Mouse (Mus musculus) stomach, postnatal 0 days (tissue): Measurements from ENCODE around the gene Olfr69. TPM values are rescaled to one million over a fixed set of nuclear protein-coding genes. Genes with fewer than 3 reads are reported as not detected.
"Not testable (repeated sequence)": the region's sequence is repeated elsewhere in the genome, so short reads cannot be mapped to it uniquely, and the experiment has no call there.

Experiments used
- ATAC-seq: fragments of 200-750 bp; cut with Nextera tagmentation; 2 replicates; pipeline ENCODE4 v1.8.0; 2017; ENCODE audit not compliant: low FRiP score, low TSS enrichment
- DNase-seq: peaks from one replicate; pipeline ENCODE4 v3.0.0-alpha.2; 2016; ENCODE audit warnings: low spot score
- H3K27ac ChIP-seq: fragments of 300-500 bp; sonication (generic); replicated peaks from 2 replicates; pipeline ENCODE4 v1.5.1; 2014; ENCODE audit warnings: mild to moderate bottlenecking, control low read depth
- H3K27me3 ChIP-seq: fragments of 300-500 bp; sonication (generic); 2 replicates; pipeline ENCODE4 v1.6.1; 2014; ENCODE audit warnings: low read length; ENCODE audit not compliant: control insufficient read depth, insufficient read depth
- H3K36me3 ChIP-seq: fragments of 300-500 bp; sonication (generic); 2 replicates; pipeline ENCODE4 v1.6.1; 2014; ENCODE audit warnings: low read length, mixed read lengths; ENCODE audit not compliant: control insufficient read depth, insufficient read depth
- H3K4me1 ChIP-seq: fragments of 300-500 bp; sonication (generic); replicated peaks from 2 replicates; pipeline ENCODE4 v1.6.1; 2014; ENCODE audit warnings: antibody characterized with exemption; ENCODE audit not compliant: control insufficient read depth, insufficient read depth
- H3K4me2 ChIP-seq: fragments of 300-500 bp; sonication (generic); replicated peaks from 2 replicates; pipeline ENCODE4 v1.6.1; 2014; ENCODE audit warnings: low read depth, mild to moderate bottlenecking, control low read depth, moderate library complexity
- H3K4me3 ChIP-seq: fragments of 300-500 bp; sonication (generic); 2 replicates; pipeline ENCODE4 v1.5.1; 2014; ENCODE audit warnings: low read depth, low read length, control low read depth
- H3K9ac ChIP-seq: fragments of 300-500 bp; sonication (generic); 2 replicates; pipeline ENCODE4 v1.6.1; 2014; ENCODE audit warnings: mild to moderate bottlenecking, low read length, control low read depth, mixed read lengths
- H3K9me3 ChIP-seq: fragments of 300-500 bp; sonication (generic); 2 replicates; pipeline ENCODE4 v1.6.1; 2016; ENCODE audit warnings: low read length; ENCODE audit not compliant: control insufficient read depth
- CTCF ChIP-seq: IDR thresholded peaks from 2 replicates; pipeline ENCODE4 v1.5.1; 2016; ENCODE audit warnings: antibody characterized with exemption, low read depth, mild to moderate bottlenecking, moderate library complexity
- EP300 ChIP-seq: optimal IDR thresholded peaks from 2 replicates; pipeline ENCODE3; 2016; ENCODE audit warnings: antibody characterized with exemption
- WGBS: fragments of 180-500 bp; shearing (Covaris S2); extraction: QIAGEN DNeasy Blood & Tissue Kit; methylation state at CpG from one replicate; pipeline ENCODE4 v1.1.7; 2014; 5-methylcytosine and 5-hydroxymethylcytosine counted together
- polyA plus RNA-seq: library from polyadenylated mRNA; unstranded; fragments of >200 nt; fragmentation: Nextera tagmentation; extraction: Ambion mirVana; gene quantifications from 2 replicates; pipeline ENCODE4 v1.2.1, GENCODE M21; 2015

Gene Olfr69
- polyA plus RNA-seq, 1 experiment from 2014 or later = not detected

- Histone ChIP-seq H3K9me3 (no peaks in the 10 kb centered on the region), H3K27me3 (no peaks in the 10 kb centered on the region), H3K9ac (no peak within 1 kb of the TSS), H3K4me2 (no peak within 1 kb of the TSS), H3K4me1 (no peaks in the 10 kb centered on the region), H3K27ac (no peak within 1 kb of the TSS), H3K36me3 (no peaks in the 10 kb centered on the region), H3K4me3 (no peak within 1 kb of the TSS)
- ATAC-seq (no peak), DNase-seq (no peak)
- TF ChIP-seq CTCF = no peak
- TF ChIP-seq EP300 = no peak
- 36% methylated on average over 2 of the region's 2 CpGs for WGBS
These were observed 14.2 kb downstream of the Olfr69 start, which contains the start of gene Olfr630 for GRCm38 (mm10) chr7:103757233-103757632. TSS of gene Olfr630 (minus strand) at chr7:103757333.

GRCm38 (mm10) chr7:103744843-103745242 is 26.6 kb downstream of the Olfr69 start, which contains the start of gene Olfr629:
TSS of gene Olfr629 (minus strand) at chr7:103744943.
- TF ChIP-seq CTCF (no peak), EP300 (no peak)
- H3K4me2 ChIP-seq = no peak within 1 kb of the TSS
- H3K27ac ChIP-seq = no peak within 1 kb of the TSS
- ATAC-seq (no peak), DNase-seq (no peak)
- no peaks in the 10 kb centered on the region for H3K9me3 ChIP-seq
- H3K36me3 ChIP-seq = no peaks in the 10 kb centered on the region
- H3K9ac ChIP-seq = no peak within 1 kb of the TSS
- no peak within 1 kb of the TSS for H3K4me3 ChIP-seq
- no peaks in the 10 kb centered on the region for H3K27me3 ChIP-seq
- no peaks in the 10 kb centered on the region for H3K4me1 ChIP-seq
- 70% methylated on average over 2 of the region's 2 CpGs for WGBS

GRCm38 (mm10) chr7:103730074-103730473 is 41.3 kb downstream of the Olfr69 start, which contains the start of gene Olfr628:
TSS of gene Olfr628 (plus strand) at chr7:103730374.
- Histone ChIP-seq H3K4me1 (no peaks in the 10 kb centered on the region), H3K27ac (no peak within 1 kb of the TSS), H3K27me3 (no peaks in the 10 kb centered on the region), H3K9me3 (no peaks in the 10 kb centered on the region), H3K4me3 (no peak within 1 kb of the TSS), H3K9ac (no peak within 1 kb of the TSS), H3K4me2 (no peak within 1 kb of the TSS), H3K36me3 (no peaks in the 10 kb centered on the region)
- ATAC-seq (no peak), DNase-seq (no peak)
- TF ChIP-seq CTCF (no peak), EP300 (no peak)
- 77% methylated on average over 1 of the region's 1 CpGs for WGBS

GRCm38 (mm10) chr7:103716398-103716797 is 55.0 kb downstream of the Olfr69 start:
- not testable (repeated sequence) for ATAC-seq, H3K4me3 ChIP-seq, H3K27me3 ChIP-seq, H3K27ac ChIP-seq, H3K9ac ChIP-seq, H3K36me3 ChIP-seq, H3K4me1 ChIP-seq, H3K4me2 ChIP-seq, DNase-seq, H3K9me3 ChIP-seq
- WGBS = 88% methylated on average over 1 of the region's 1 CpGs

Other genes starting within 250 kb of the Olfr69 start
- not detected in 2 replicates for gene Olfr612, start 228.9 kb downstream of the Olfr69 start, polyA plus RNA-seq
- gene Olfr613, start 223.5 kb downstream of the Olfr69 start, polyA plus RNA-seq = not detected in 2 replicates
- gene Olfr615, start 215.5 kb downstream of the Olfr69 start, polyA plus RNA-seq = not detected in 2 replicates
- not detected in 2 replicates for gene Olfr616, start 202.5 kb downstream of the Olfr69 start, polyA plus RNA-seq
- gene Olfr617, start 198.5 kb downstream of the Olfr69 start, polyA plus RNA-seq = not detected in 2 replicates
- gene Olfr618, start 181.5 kb downstream of the Olfr69 start, polyA plus RNA-seq = 0.10 and 0.22 TPM in 2 replicates
- not detected in 2 replicates for gene Olfr619, start 171.0 kb downstream of the Olfr69 start, polyA plus RNA-seq
- 0.10 TPM in 1 of 2 replicates, not detected in the other for gene Olfr620, start 159.1 kb downstream of the Olfr69 start, polyA plus RNA-seq
- not detected in 2 replicates for gene Olfr622, start 128.9 kb downstream of the Olfr69 start, polyA plus RNA-seq
- not detected in 2 replicates for gene Olfr623, start 107.9 kb downstream of the Olfr69 start, polyA plus RNA-seq
- 0.02 TPM in 1 of 2 replicates, not detected in the other for gene Olfr624, start 100.4 kb downstream of the Olfr69 start, polyA plus RNA-seq
- not detected in 2 replicates for gene Olfr625-ps1, start 88.9 kb downstream of the Olfr69 start, polyA plus RNA-seq
- gene Olfr243, start 56.9 kb downstream of the Olfr69 start, polyA plus RNA-seq = not detected in 2 replicates
- not detected in 2 replicates for gene Olfr628, start 41.2 kb downstream of the Olfr69 start, polyA plus RNA-seq
- not detected in 2 replicates for gene Olfr629, start 26.7 kb downstream of the Olfr69 start, polyA plus RNA-seq
- gene Olfr630, start 14.3 kb downstream of the Olfr69 start, polyA plus RNA-seq = not detected in 2 replicates
- gene Olfr68, start 8.1 kb upstream of the Olfr69 start, polyA plus RNA-seq = 0.02 TPM in 1 of 2 replicates, not detected in the other
- not detected in 2 replicates for gene Olfr67, start 20.2 kb upstream of the Olfr69 start, polyA plus RNA-seq
- gene Hbb-bt, start 42.4 kb upstream of the Olfr69 start, polyA plus RNA-seq = 137 and 177 TPM in 2 replicates
- 597 and 747 TPM in 2 replicates for gene Hbb-bs, start 56.5 kb upstream of the Olfr69 start, polyA plus RNA-seq
- gene Hbb-bh2, start 68.9 kb upstream of the Olfr69 start, polyA plus RNA-seq = not detected in 2 replicates
- not detected in 2 replicates for gene Hbb-bh1, start 71.6 kb upstream of the Olfr69 start, polyA plus RNA-seq
- gene Hbb-y, start 81.6 kb upstream of the Olfr69 start, polyA plus RNA-seq = not detected in 2 replicates
- gene Olfr66, start 114.7 kb upstream of the Olfr69 start, polyA plus RNA-seq = not detected in 2 replicates
- gene Olfr64, start 122.9 kb upstream of the Olfr69 start, polyA plus RNA-seq = not detected in 2 replicates
- gene Olfr65, start 131.9 kb upstream of the Olfr69 start, polyA plus RNA-seq = not detected in 2 replicates
- not detected in 2 replicates for gene Olfr631, start 157.2 kb upstream of the Olfr69 start, polyA plus RNA-seq
- gene Olfr632, start 162.8 kb upstream of the Olfr69 start, polyA plus RNA-seq = not detected in 2 replicates
- not detected in 2 replicates for gene Olfr633, start 172.8 kb upstream of the Olfr69 start, polyA plus RNA-seq
- gene Olfr635, start 199.6 kb upstream of the Olfr69 start, polyA plus RNA-seq = 0.01 TPM in 1 of 2 replicates, not detected in the other
- gene Olfr638, start 227.2 kb upstream of the Olfr69 start, polyA plus RNA-seq = not detected in 2 replicates
- 0.01 TPM in 1 of 2 replicates, not detected in the other for gene Olfr639, start 245.7 kb upstream of the Olfr69 start, polyA plus RNA-seq